Mouse (Mus musculus) midbrain, embryonic 14.5 days (tissue): ENCODE data around the gene Pabpc5. TPM values are rescaled to one million over a fixed set of nuclear protein-coding genes. Genes with fewer than 3 reads are reported as not detected.
A peak's percentile ranks its signal among the peaks of the same experiment; 100 is the strongest.

ENCODE experiments used
- ATAC-seq: fragments of 200-750 bp; cut with Nextera tagmentation; 2 replicates; pipeline ENCODE4 v1.8.0; 2017; ENCODE audit warnings: moderate number of reproducible peaks, moderate library complexity; ENCODE audit not compliant: low FRiP score, low TSS enrichment
- DNase-seq: peaks from one replicate; pipeline ENCODE4 v3.0.0-alpha.2; 2015
- H3K27ac ChIP-seq: fragments of 300-500 bp; sonication (generic); replicated peaks from 2 replicates; pipeline ENCODE4 v1.5.1; 2014; ENCODE audit warnings: mild to moderate bottlenecking, low read depth, low read length, moderate library complexity
- H3K27me3 ChIP-seq: fragments of 300-500 bp; sonication (generic); 2 replicates; pipeline ENCODE4 v1.6.1; 2014; ENCODE audit warnings: low read length, control low read depth, mixed read lengths; ENCODE audit not compliant: control insufficient read depth, insufficient read depth
- H3K36me3 ChIP-seq: fragments of 300-500 bp; sonication (generic); 2 replicates; pipeline ENCODE4 v1.6.1; 2014; ENCODE audit warnings: low read length, control low read depth; ENCODE audit not compliant: control insufficient read depth, insufficient read depth
- H3K4me1 ChIP-seq: fragments of 300-500 bp; sonication (generic); 2 replicates; pipeline ENCODE4 v1.6.1; 2014; ENCODE audit warnings: mild to moderate bottlenecking, antibody characterized with exemption, low read length, control low read depth; ENCODE audit not compliant: control insufficient read depth, insufficient read depth
- H3K4me2 ChIP-seq: fragments of 300-500 bp; sonication (generic); 2 replicates; pipeline ENCODE4 v1.6.1; 2014; ENCODE audit warnings: mild to moderate bottlenecking, low read length, moderate library complexity
- H3K4me3 ChIP-seq: fragments of 300-500 bp; sonication (generic); replicated peaks from 2 replicates; pipeline ENCODE4 v1.5.1; 2014; ENCODE audit warnings: low read depth, low read length
- H3K9ac ChIP-seq: fragments of 300-500 bp; sonication (generic); replicated peaks from 2 replicates; pipeline ENCODE4 v1.6.1; 2014; ENCODE audit warnings: mild to moderate bottlenecking, low read length, moderate library complexity
- H3K9me3 ChIP-seq: fragments of 300-500 bp; sonication (generic); 2 replicates; pipeline ENCODE4 v1.6.1; 2016; ENCODE audit warnings: low read length, control low read depth, mixed read lengths; ENCODE audit not compliant: control insufficient read depth
- WGBS: fragments of 180-500 bp; shearing (Covaris S2); extraction: QIAGEN DNeasy Blood & Tissue Kit; methylation state at CpG from one replicate; pipeline ENCODE4 v1.1.7; 2014; 5-methylcytosine and 5-hydroxymethylcytosine counted together
- polyA plus RNA-seq: library from polyadenylated mRNA; unstranded; fragments of >200 nt; fragmentation: Nextera tagmentation; extraction: Ambion mirVana; gene quantifications from 2 replicates; pipeline ENCODE4 v1.2.1, GENCODE M21; 2014

Pabpc5 gene
- polyA plus RNA-seq: 2.2 and 4.1 TPM in 2 replicates

GRCm38 (mm10) chrX:119927081-119927571 is at the start of gene Pabpc5:
Gene Pabpc5, plus strand, starts transcription at chrX:119927196.
- no peaks in the 10 kb centered on the region for H3K9me3 ChIP-seq
- 17% methylated on average over 21 of the region's 21 CpGs for WGBS

GRCm38 (mm10) chrX:119886957-119887593 is 39.9 kb upstream of the Pabpc5 start:
- Histone ChIP-seq H3K9ac (no peak overlapping the region), H3K4me1 (no peaks in the 10 kb centered on the region), H3K36me3 (no peaks in the 10 kb centered on the region), H3K9me3 (no peaks in the 10 kb centered on the region), H3K4me2 (no peak overlapping the region), H3K27ac (no peak overlapping the region), H3K4me3 (no peak overlapping the region), H3K27me3 (no peaks in the 10 kb centered on the region)
- WGBS: 89% methylated on average over 3 of the region's 3 CpGs
- DNase-seq (no peak), ATAC-seq (no peak)

More at GRCm38 (mm10) chrX:119927081-119927571, at the start of gene Pabpc5:
- peak within 1 kb of the TSS; percentile 93 for H3K27ac ChIP-seq
- peak within 1 kb of the TSS; percentile 64 for H3K9ac ChIP-seq
- DNase-seq: peak; percentile 82
- H3K4me3 ChIP-seq: peak within 1 kb of the TSS; percentile 40
- peak; percentile 96 for ATAC-seq
- H3K4me1 ChIP-seq: no peaks in the 10 kb centered on the region
- no peaks in the 10 kb centered on the region for H3K27me3 ChIP-seq
- no peaks in the 10 kb centered on the region for H3K36me3 ChIP-seq
- peak within 1 kb of the TSS; percentile 51 for H3K4me2 ChIP-seq

- WGBS: 84% methylated on average over 6 of the region's 6 CpGs
- no peak for ATAC-seq
- Histone ChIP-seq H3K9me3 (no peaks in the 10 kb centered on the region), H3K4me2 (no peak overlapping the region), H3K9ac (no peak overlapping the region), H3K27ac (no peak overlapping the region), H3K27me3 (no peaks in the 10 kb centered on the region), H3K36me3 (no peaks in the 10 kb centered on the region), H3K4me3 (no peak overlapping the region), H3K4me1 (no peaks in the 10 kb centered on the region)
- DNase-seq: no peak
Measured at GRCm38 (mm10) chrX:119888326-119888920, 38.6 kb upstream of the Pabpc5 start.

- peak overlapping the region; percentile 51 for H3K4me2 ChIP-seq
Measured at GRCm38 (mm10) chrX:119927852-119928251, 856 bp downstream of the Pabpc5 start.

More at GRCm38 (mm10) chrX:119927852-119928251, 856 bp downstream of the Pabpc5 start:
- Histone ChIP-seq H3K27ac (peak overlapping the region; percentile 93), H3K27me3 (no peaks in the 10 kb centered on the region), H3K9ac (peak overlapping the region; percentile 64; the same call in 1 of the 2 replicates), H3K9me3 (no peaks in the 10 kb centered on the region), H3K4me3 (peak overlapping the region; percentile 40; the same call in 1 of the 2 replicates), H3K36me3 (no peaks in the 10 kb centered on the region), H3K4me1 (no peaks in the 10 kb centered on the region)
- peak; percentile 0 for DNase-seq
- peak; percentile 34 for ATAC-seq
- WGBS: 57% methylated on average over 5 of the region's 5 CpGs
